Mouse (Mus musculus) heart, embryonic 13.5 days (tissue): ENCODE data around the gene Cyb5b. TPM values are rescaled to one million over a fixed set of nuclear protein-coding genes. Genes with fewer than 3 reads are reported as not detected.
A peak's percentile ranks its signal among the peaks of the same experiment; 100 is the strongest.

Source experiments
- ATAC-seq: fragments of 200-750 bp; cut with Nextera tagmentation; 2 replicates; pipeline ENCODE4 v1.8.0; 2017; ENCODE audit warnings: moderate TSS enrichment; ENCODE audit not compliant: insufficient number of reproducible peaks, low FRiP score, low TSS enrichment; ENCODE audit errors: extremely low read depth
- H3K27ac ChIP-seq: fragments of 300-500 bp; sonication (generic); replicated peaks from 2 replicates; pipeline ENCODE4 v1.5.1; 2015; ENCODE audit warnings: moderate library complexity, mild to moderate bottlenecking, inconsistent platforms
- H3K27me3 ChIP-seq: fragments of 300-500 bp; sonication (generic); replicated peaks from 2 replicates; pipeline ENCODE4 v1.6.1; 2015; ENCODE audit warnings: mild to moderate bottlenecking, inconsistent platforms
- H3K36me3 ChIP-seq: fragments of 300-500 bp; sonication (generic); 2 replicates; pipeline ENCODE4 v1.6.1; 2015; ENCODE audit warnings: mild to moderate bottlenecking, inconsistent platforms
- H3K4me1 ChIP-seq: fragments of 300-500 bp; sonication (generic); 2 replicates; pipeline ENCODE4 v1.6.1; 2015; ENCODE audit warnings: inconsistent platforms
- H3K4me2 ChIP-seq: fragments of 300-500 bp; sonication (generic); 2 replicates; pipeline ENCODE4 v1.6.1; 2015; ENCODE audit warnings: inconsistent platforms, mild to moderate bottlenecking, moderate library complexity
- H3K4me3 ChIP-seq: fragments of 300-500 bp; sonication (generic); 2 replicates; pipeline ENCODE4 v1.5.1; 2015; ENCODE audit warnings: moderate library complexity, mild to moderate bottlenecking, inconsistent platforms
- H3K9ac ChIP-seq: fragments of 300-500 bp; sonication (generic); 2 replicates; pipeline ENCODE4 v1.6.1; 2015; ENCODE audit warnings: inconsistent platforms, mild to moderate bottlenecking, moderate library complexity
- H3K9me3 ChIP-seq: fragments of 300-500 bp; sonication (generic); 2 replicates; pipeline ENCODE4 v1.6.1; 2016; ENCODE audit warnings: inconsistent platforms
- WGBS: fragments of 180-500 bp; shearing (Covaris S2); methylation state at CpG from one replicate; pipeline ENCODE4 v1.1.7; 2015; ENCODE audit warnings: mixed read lengths; 5-methylcytosine and 5-hydroxymethylcytosine counted together
- polyA plus RNA-seq: library from polyadenylated mRNA; unstranded; fragments of >200 nt; fragmentation: Nextera tagmentation; extraction: Ambion mirVana; gene quantifications from 2 replicates; pipeline ENCODE4 v1.2.1, GENCODE M21; 2015

Cyb5b gene
- polyA plus RNA-seq, 1 experiment from 2014 or later = 60.2 TPM

- H3K27ac ChIP-seq = peak overlapping the region; percentile 85
- 59% methylated on average over 7 of the region's 7 CpGs for WGBS
- peaks cover 16% of the 10 kb centered on the region for H3K4me1 ChIP-seq
- ATAC-seq = no peak
- H3K9ac ChIP-seq = peak overlapping the region; percentile 97
- no peaks in the 10 kb centered on the region for H3K9me3 ChIP-seq
- H3K36me3 ChIP-seq = peaks cover 39% of the 10 kb centered on the region
- H3K27me3 ChIP-seq = no peaks in the 10 kb centered on the region
- peak overlapping the region; percentile 83 for H3K4me2 ChIP-seq
- peak overlapping the region; percentile 98 for H3K4me3 ChIP-seq
Observed at GRCm38 (mm10) chr8:107151212-107151920, 926 bp downstream of the Cyb5b start.

DNA sequence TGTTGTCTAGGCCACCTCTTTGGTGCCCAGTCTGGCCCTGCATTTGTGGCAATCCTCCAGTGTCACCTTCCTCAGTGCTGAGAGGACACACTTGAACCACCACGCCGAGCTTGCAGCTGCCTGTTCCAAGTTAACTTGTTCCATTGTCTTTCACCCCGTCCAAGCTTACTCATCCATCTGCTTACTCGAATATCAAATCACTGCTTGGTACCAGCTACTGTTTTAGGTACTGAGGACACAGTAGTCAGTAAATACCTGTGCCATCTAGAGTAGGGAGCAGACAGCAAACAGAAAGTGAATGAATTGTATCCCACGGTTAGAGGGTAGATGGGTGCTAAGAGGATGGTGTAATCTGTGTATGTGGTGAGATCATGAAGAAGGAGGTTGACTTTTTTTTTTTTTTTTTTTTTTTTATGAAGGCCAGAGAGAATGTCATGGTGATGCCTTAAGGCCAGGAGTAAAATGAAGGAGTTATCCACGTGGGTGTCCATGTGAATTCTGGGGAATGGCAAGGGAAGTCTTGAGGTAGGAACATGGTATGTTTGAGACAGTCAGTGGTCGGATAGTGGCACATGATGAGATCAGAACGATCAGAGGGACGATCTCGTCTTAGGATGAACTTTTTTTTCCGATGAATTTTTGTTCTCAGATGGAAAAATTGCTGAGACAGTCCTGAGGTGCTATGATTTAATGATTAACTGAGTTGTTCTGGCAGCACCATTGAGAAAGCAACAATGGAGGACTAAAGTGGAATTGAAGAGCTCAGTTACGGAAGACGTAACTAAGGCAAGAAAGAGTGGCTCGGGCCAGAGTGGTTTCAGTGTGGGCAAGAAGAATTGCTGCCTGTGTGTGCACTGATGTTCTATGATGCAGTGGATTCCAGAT is 3.1 kb downstream of the Cyb5b start:
- no peak for ATAC-seq
- Histone ChIP-seq H3K4me3 (no peak overlapping the region), H3K27me3 (no peaks in the 10 kb centered on the region), H3K4me1 (peaks cover 30% of the 10 kb centered on the region), H3K36me3 (peaks cover 53% of the 10 kb centered on the region), H3K4me2 (no peak overlapping the region), H3K9me3 (no peaks in the 10 kb centered on the region), H3K9ac (no peak overlapping the region), H3K27ac (no peak overlapping the region)
- 87% methylated on average over 14 of the region's 14 CpGs for WGBS

GRCm38 (mm10) chr8:107156816-107157215 is 6.4 kb downstream of the Cyb5b start:
- Histone ChIP-seq H3K4me1 (peaks cover 20% of the 10 kb centered on the region), H3K4me3 (no peak overlapping the region), H3K27ac (no peak overlapping the region), H3K36me3 (peaks cover 71% of the 10 kb centered on the region), H3K9me3 (no peaks in the 10 kb centered on the region), H3K4me2 (no peak overlapping the region), H3K27me3 (no peaks in the 10 kb centered on the region), H3K9ac (no peak overlapping the region)
- no peak for ATAC-seq

DNA sequence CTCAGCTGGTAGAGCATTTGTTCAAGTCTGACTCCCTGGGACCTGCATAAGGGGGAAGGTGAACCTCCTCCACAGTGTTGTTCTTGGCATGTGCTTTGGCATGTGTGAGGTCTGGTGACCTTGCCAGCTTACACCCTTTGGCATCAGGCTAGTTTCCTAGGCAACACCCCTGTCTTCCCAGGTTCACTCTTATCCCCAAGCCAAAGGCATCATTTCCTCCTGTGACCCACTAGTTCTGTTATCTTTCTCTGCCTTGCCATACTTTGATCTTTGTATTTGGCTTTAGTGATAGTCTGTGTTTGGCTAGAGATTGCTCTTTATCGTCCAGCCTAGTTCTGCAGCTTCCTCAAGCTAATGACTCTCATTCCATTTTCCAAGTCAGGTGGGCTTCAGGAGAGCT is 7.4 kb downstream of the Cyb5b start:
- H3K27me3 ChIP-seq = no peaks in the 10 kb centered on the region
- peaks cover 71% of the 10 kb centered on the region for H3K36me3 ChIP-seq
- no peak overlapping the region for H3K27ac ChIP-seq
- no peak overlapping the region for H3K4me2 ChIP-seq
- WGBS = 22% methylated on average over 1 of the region's 1 CpGs
- H3K4me1 ChIP-seq = peaks cover 20% of the 10 kb centered on the region
- H3K4me3 ChIP-seq = no peak overlapping the region
- no peak for ATAC-seq
- no peak overlapping the region for H3K9ac ChIP-seq
- no peaks in the 10 kb centered on the region for H3K9me3 ChIP-seq

- Histone ChIP-seq H3K4me2 (no peak overlapping the region), H3K27me3 (no peaks in the 10 kb centered on the region), H3K36me3 (peaks cover 71% of the 10 kb centered on the region), H3K9me3 (no peaks in the 10 kb centered on the region), H3K9ac (no peak overlapping the region), H3K4me3 (no peak overlapping the region), H3K4me1 (peaks cover 16% of the 10 kb centered on the region), H3K27ac (no peak overlapping the region)
- no peak for ATAC-seq
Observed at GRCm38 (mm10) chr8:107158890-107159289, 8.4 kb downstream of the Cyb5b start.

- Histone ChIP-seq H3K36me3 (peaks cover 50% of the 10 kb centered on the region), H3K4me1 (peaks cover 34% of the 10 kb centered on the region), H3K27me3 (no peaks in the 10 kb centered on the region), H3K9me3 (no peaks in the 10 kb centered on the region), H3K9ac (no peak overlapping the region), H3K27ac (peak overlapping the region; percentile 76), H3K4me3 (no peak overlapping the region), H3K4me2 (no peak overlapping the region)
- WGBS = 43% methylated on average over 7 of the region's 7 CpGs
- no peak for ATAC-seq
Observed at GRCm38 (mm10) chr8:107164251-107164773, 13.9 kb downstream of the Cyb5b start.

DNA sequence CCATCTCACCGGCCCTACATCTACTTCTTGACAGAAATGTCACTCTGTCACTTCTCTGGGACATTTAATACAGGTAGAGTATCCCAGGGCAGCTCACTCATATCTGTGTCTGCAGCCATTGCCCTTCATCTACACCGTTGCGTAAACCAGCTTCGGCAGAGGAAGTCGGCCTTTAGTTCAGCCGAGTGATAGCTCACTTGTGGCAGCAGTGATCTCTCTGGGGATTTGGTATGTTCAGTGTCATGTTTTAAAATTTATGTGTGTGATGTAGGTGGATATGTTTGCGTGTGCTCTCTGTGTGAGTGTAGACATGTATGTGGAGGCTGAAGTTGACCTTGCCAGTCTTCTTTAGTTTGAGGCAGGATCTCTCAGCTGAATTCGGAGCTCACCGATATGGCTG is 15.3 kb downstream of the Cyb5b start:
- Histone ChIP-seq H3K9me3 (no peaks in the 10 kb centered on the region), H3K4me1 (peaks cover 34% of the 10 kb centered on the region), H3K36me3 (peaks cover 54% of the 10 kb centered on the region), H3K27ac (0 out of 2 replicates have a peak overlapping the region, but pooled peaks have one; percentile 26), H3K9ac (no peak overlapping the region), H3K4me2 (no peak overlapping the region), H3K4me3 (no peak overlapping the region), H3K27me3 (no peaks in the 10 kb centered on the region)
- 79% methylated on average over 9 of the region's 9 CpGs for WGBS
- ATAC-seq = no peak

- no peak for ATAC-seq
- H3K27me3 ChIP-seq = no peaks in the 10 kb centered on the region
- 30% methylated on average over 5 of the region's 5 CpGs for WGBS
- H3K4me3 ChIP-seq = peak overlapping the region; percentile 29
- peaks cover 35% of the 10 kb centered on the region for H3K4me1 ChIP-seq
- peaks cover 64% of the 10 kb centered on the region for H3K36me3 ChIP-seq
- H3K9me3 ChIP-seq = no peaks in the 10 kb centered on the region
- H3K4me2 ChIP-seq = peak overlapping the region; percentile 62
- H3K9ac ChIP-seq = peak overlapping the region; percentile 69
- H3K27ac ChIP-seq = peak overlapping the region; percentile 86
Observed at GRCm38 (mm10) chr8:107167848-107168247, 17.4 kb downstream of the Cyb5b start.

DNA sequence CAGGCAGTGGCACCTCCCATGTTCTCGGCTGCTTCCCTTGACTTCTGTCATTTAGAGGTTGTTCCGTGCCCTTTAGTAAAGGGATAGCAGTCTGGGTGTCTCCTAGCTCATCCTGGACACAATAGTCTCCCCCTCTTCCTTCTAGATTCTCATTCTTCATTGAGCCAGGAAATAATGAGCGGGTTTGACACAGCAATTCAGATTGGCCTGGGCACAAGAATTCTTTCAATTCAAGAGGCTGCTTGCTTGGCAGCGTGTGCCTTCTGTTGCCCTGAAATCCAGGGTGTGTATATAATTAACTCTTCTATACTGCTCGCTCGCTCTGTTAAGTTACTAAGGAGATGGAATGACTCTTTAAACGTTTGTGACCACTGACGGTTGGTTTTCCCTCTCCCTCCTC is 21.7 kb downstream of the Cyb5b start:
- H3K4me3 ChIP-seq = no peak overlapping the region
- peak overlapping the region; percentile 24; the same call in 1 of the 2 replicates for H3K27ac ChIP-seq
- peaks cover 78% of the 10 kb centered on the region for H3K36me3 ChIP-seq
- H3K4me1 ChIP-seq = peaks cover 16% of the 10 kb centered on the region
- WGBS = 69% methylated on average over 8 of the region's 8 CpGs
- no peaks in the 10 kb centered on the region for H3K27me3 ChIP-seq
- no peak overlapping the region for H3K4me2 ChIP-seq
- H3K9me3 ChIP-seq = no peaks in the 10 kb centered on the region
- no peak for ATAC-seq
- H3K9ac ChIP-seq = no peak overlapping the region

GRCm38 (mm10) chr8:107172969-107173645 is 22.7 kb downstream of the Cyb5b start:
- no peak overlapping the region for H3K4me3 ChIP-seq
- H3K27ac ChIP-seq = 0 out of 2 replicates have a peak overlapping the region, but pooled peaks have one; percentile 24
- no peak overlapping the region for H3K4me2 ChIP-seq
- 71% methylated on average over 9 of the region's 9 CpGs for WGBS
- ATAC-seq = no peak
- no peak overlapping the region for H3K9ac ChIP-seq
- H3K36me3 ChIP-seq = peaks cover 87% of the 10 kb centered on the region
- H3K9me3 ChIP-seq = peaks cover 4% of the 10 kb centered on the region; the same call in 1 of the 2 replicates
- no peaks in the 10 kb centered on the region for H3K27me3 ChIP-seq
- peaks cover 11% of the 10 kb centered on the region for H3K4me1 ChIP-seq

GRCm38 (mm10) chr8:107181122-107181521 is 30.7 kb downstream of the Cyb5b start:
- no peaks in the 10 kb centered on the region for H3K27me3 ChIP-seq
- H3K4me1 ChIP-seq = no peaks in the 10 kb centered on the region
- no peak overlapping the region for H3K4me3 ChIP-seq
- H3K4me2 ChIP-seq = no peak overlapping the region
- ATAC-seq = no peak
- no peak overlapping the region for H3K9ac ChIP-seq
- H3K9me3 ChIP-seq = peaks cover 13% of the 10 kb centered on the region
- 91% methylated on average over 6 of the region's 6 CpGs for WGBS
- no peak overlapping the region for H3K27ac ChIP-seq
- H3K36me3 ChIP-seq = peaks cover 97% of the 10 kb centered on the region
